Mouse (Mus musculus): ENCODE results near the gene Olfr749. TPM values are rescaled to one million over a fixed set of nuclear protein-coding genes. Genes with fewer than 3 reads are reported as not detected.

Olfr749 gene
- total and polyA plus RNA-seq, 3 experiments: not detected

DNA sequence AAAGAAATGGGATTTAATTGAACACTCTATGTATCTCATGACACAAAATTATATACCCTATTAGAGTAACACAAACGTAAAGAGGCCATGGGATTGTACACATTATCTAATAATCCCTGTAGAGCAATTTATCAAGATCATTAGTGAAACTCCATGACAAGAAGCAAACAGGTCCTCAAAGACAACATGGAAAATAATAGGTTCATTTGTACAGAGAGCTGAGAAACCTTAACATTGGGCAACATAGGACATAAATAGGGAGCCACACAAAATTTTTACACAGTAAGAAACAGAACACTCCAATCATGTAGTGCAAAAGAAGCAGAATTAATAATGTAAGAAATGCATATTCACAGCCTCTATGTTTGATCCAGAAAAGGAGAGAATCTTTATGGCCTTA lies 37.8 kb downstream of the Olfr749 start, which contains the start of gene Olfr748:
Gene Olfr748 (plus strand): TSS at position 301 of the 400 bp plus-strand sequence.
- H3K4me1 ChIP-seq (ENCODE audit: control insufficient read depth in 1 of 2, insufficient read depth in 2 of 2, low read length in 2 of 2): no peaks in the 10 kb centered on the region
- H3K79me2 ChIP-seq (ENCODE audit: control insufficient read depth, insufficient read depth, low read length, poor library complexity): no peaks in the 10 kb centered on the region
- no peak within 1 kb of the TSS for H3K9ac ChIP-seq (ENCODE audit: control insufficient read depth, low read depth, low read length, poor library complexity, severe bottlenecking)
- H3K9me3 ChIP-seq (replicated peaks; ENCODE audit: insufficient read depth, low read length): no peaks in the 10 kb centered on the region
- H3K27ac ChIP-seq (ENCODE audit: control insufficient read depth, low read depth, low read length): no peak within 1 kb of the TSS
- H3K4me3 ChIP-seq (ENCODE audit: control insufficient read depth in 1 of 2, insufficient read depth in 1 of 2, low read depth in 2 of 2, low read length in 2 of 2): no peak within 1 kb of the TSS
- H3K36me3 ChIP-seq (ENCODE audit: control insufficient read depth in 1 of 2, insufficient read depth in 2 of 2, low read length in 2 of 2): no peaks in the 10 kb centered on the region
- H3K27me3 ChIP-seq (ENCODE audit: control insufficient read depth in 1 of 2, insufficient read depth in 2 of 2, low read length in 2 of 2): no peaks in the 10 kb centered on the region
- no peak for DNase-seq (ENCODE audit: low read depth, low spot score)
- TF ChIP-seq USF1 (IDR thresholded peaks at IDR 0.05; ENCODE audit: low read depth, low read length) (no peak), HCFC1 (IDR thresholded peaks at IDR 0.05; ENCODE audit: low read depth, low read length) (no peak), MXI1 (IDR thresholded peaks at IDR 0.05; ENCODE audit: low read depth, low read length) (no peak), GATA1 (IDR thresholded peaks at IDR 0.05; ENCODE audit: low read depth, low read length) (no peak), MAFK (IDR thresholded peaks at IDR 0.05; ENCODE audit: borderline replicate concordance, low read depth, low read length) (no peak), USF2 (IDR thresholded peaks at IDR 0.05; ENCODE audit: borderline replicate concordance in 1 of 2, insufficient read depth in 1 of 2, low read depth in 1 of 2, low read length in 2 of 2) (no peak)

DNA sequence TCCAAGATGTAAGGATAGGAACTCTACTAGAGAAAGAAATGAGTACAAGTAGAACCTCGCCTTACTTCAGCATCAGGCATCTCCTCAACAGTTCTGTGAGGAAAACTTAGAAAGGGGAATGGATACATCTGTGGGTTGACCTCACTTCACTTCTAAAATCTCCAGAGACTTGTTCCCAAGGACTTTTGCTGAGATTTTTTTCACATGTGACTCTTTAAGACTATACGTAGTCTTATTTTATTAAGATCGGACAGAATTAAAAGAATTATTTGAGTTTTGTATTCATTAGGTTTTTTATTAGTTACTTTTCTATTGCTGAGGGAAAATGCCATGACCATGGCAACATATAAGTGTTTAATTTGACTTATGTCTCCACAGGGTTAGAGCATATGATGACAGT lies 51.8 kb downstream of the Olfr749 start, which contains the start of gene Olfr747:
Gene Olfr747 (minus strand): TSS at position 101 of the 400 bp plus-strand sequence.
- TF ChIP-seq MXI1 (IDR thresholded peaks at IDR 0.05; ENCODE audit: low read depth, low read length): no peak
- TF ChIP-seq BHLHE40 (IDR thresholded peaks at IDR 0.05; ENCODE audit: borderline replicate concordance, low read depth, low read length): no peak
- no peak for TF ChIP-seq NELFE (IDR thresholded peaks at IDR 0.05; ENCODE audit: low read depth, low read length)
- TF ChIP-seq TBP (IDR thresholded peaks at IDR 0.05; ENCODE audit: low read depth, low read length): no peak
- no peak for TF ChIP-seq SMC3 (IDR thresholded peaks at IDR 0.05; ENCODE audit: low read depth, low read length)
- no peak for TF ChIP-seq MAFK (IDR thresholded peaks at IDR 0.05; ENCODE audit: borderline replicate concordance, low read depth, low read length)
- TF ChIP-seq NRF1 (IDR thresholded peaks at IDR 0.05; ENCODE audit: insufficient read depth, low read depth, low read length, poor library complexity, severe bottlenecking): no peak
- TF ChIP-seq SIN3A (IDR thresholded peaks at IDR 0.05; ENCODE audit: low read length): no peak
- no peak for TF ChIP-seq MEF2A (IDR thresholded peaks at IDR 0.05; ENCODE audit: extremely low read depth, insufficient replicate concordance, low read depth, low read length, poor library complexity, severe bottlenecking)
- no peak for TF ChIP-seq MAZ (IDR thresholded peaks at IDR 0.05; ENCODE audit: low read depth, low read length)
- no peak for TF ChIP-seq ZKSCAN1 (IDR thresholded peaks at IDR 0.05; ENCODE audit: low read depth, low read length)
- TF ChIP-seq TAL1 (IDR thresholded peaks at IDR 0.05; ENCODE audit: low read length): no peak

More for the DNA sequence above, 51.8 kb downstream of the Olfr749 start, which contains the start of gene Olfr747:
- Histone ChIP-seq H3K36me3 (ENCODE audit: control insufficient read depth in 1 of 2, insufficient read depth in 2 of 2, low read length in 2 of 2) (no peaks in the 10 kb centered on the region), H3K79me2 (ENCODE audit: control insufficient read depth, insufficient read depth, low read length, poor library complexity) (no peaks in the 10 kb centered on the region), H3K4me1 (ENCODE audit: control insufficient read depth in 1 of 2, insufficient read depth in 2 of 2, low read length in 2 of 2) (no peaks in the 10 kb centered on the region), H3K9ac (ENCODE audit: control insufficient read depth, low read depth, low read length, poor library complexity, severe bottlenecking) (no peak within 1 kb of the TSS), H3K4me3 (ENCODE audit: control insufficient read depth in 1 of 2, insufficient read depth in 1 of 2, low read depth in 2 of 2, low read length in 2 of 2) (no peak within 1 kb of the TSS), H3K27ac (ENCODE audit: control insufficient read depth, low read depth, low read length) (no peak within 1 kb of the TSS), H3K9me3 (replicated peaks; ENCODE audit: insufficient read depth, low read length) (no peaks in the 10 kb centered on the region), H3K27me3 (ENCODE audit: control insufficient read depth in 1 of 2, insufficient read depth in 2 of 2, low read length in 2 of 2) (no peaks in the 10 kb centered on the region; a peak in 1 of 4 replicates)
- no peak for DNase-seq (ENCODE audit: low read depth, low spot score)

Other genes with a start within 250 kb of the Olfr749 start
- gene Olfr742, start 241.5 kb downstream of the Olfr749 start, total RNA-seq (2012; rRNA removed): not detected in 2 replicates
- not detected for gene Olfr742, start 241.5 kb downstream of the Olfr749 start, polyA plus RNA-seq (2012; ENCODE audit: insufficient read depth in 1 of 2, insufficient read length in 2 of 2, low read depth in 1 of 2, low replicate concordance in 2 of 2, missing spikeins in 1 of 2)
- gene Olfr743, start 223.3 kb downstream of the Olfr749 start, total RNA-seq (2012; rRNA removed): not detected in 2 replicates
- not detected for gene Olfr743, start 223.3 kb downstream of the Olfr749 start, polyA plus RNA-seq (2012; ENCODE audit: insufficient read depth in 1 of 2, insufficient read length in 2 of 2, low read depth in 1 of 2, low replicate concordance in 2 of 2, missing spikeins in 1 of 2)
- gene Olfr744, start 130.2 kb downstream of the Olfr749 start, total RNA-seq (2012; rRNA removed): not detected in 2 replicates
- gene Olfr744, start 130.2 kb downstream of the Olfr749 start, polyA plus RNA-seq (2012; ENCODE audit: insufficient read depth in 1 of 2, insufficient read length in 2 of 2, low read depth in 1 of 2, low replicate concordance in 2 of 2, missing spikeins in 1 of 2): not detected
- gene Olfr745, start 105.7 kb downstream of the Olfr749 start, total RNA-seq (2012; rRNA removed): not detected in 2 replicates
- not detected for gene Olfr745, start 105.7 kb downstream of the Olfr749 start, polyA plus RNA-seq (2012; ENCODE audit: insufficient read depth in 1 of 2, insufficient read length in 2 of 2, low read depth in 1 of 2, low replicate concordance in 2 of 2, missing spikeins in 1 of 2)
- gene Olfr746, start 98.0 kb downstream of the Olfr749 start, total RNA-seq (2012; rRNA removed): not detected in 2 replicates
- not detected for gene Olfr746, start 98.0 kb downstream of the Olfr749 start, polyA plus RNA-seq (2012; ENCODE audit: insufficient read depth in 1 of 2, insufficient read length in 2 of 2, low read depth in 1 of 2, low replicate concordance in 2 of 2, missing spikeins in 1 of 2)
- not detected in 2 replicates for gene Olfr747, start 51.9 kb downstream of the Olfr749 start, total RNA-seq (2012; rRNA removed)
- gene Olfr747, start 51.9 kb downstream of the Olfr749 start, polyA plus RNA-seq (2012; ENCODE audit: insufficient read depth in 1 of 2, insufficient read length in 2 of 2, low read depth in 1 of 2, low replicate concordance in 2 of 2, missing spikeins in 1 of 2): not detected
- gene Olfr748, start 37.7 kb downstream of the Olfr749 start, total RNA-seq (2012; rRNA removed): not detected in 2 replicates
- not detected for gene Olfr748, start 37.7 kb downstream of the Olfr749 start, polyA plus RNA-seq (2012; ENCODE audit: insufficient read depth in 1 of 2, insufficient read length in 2 of 2, low read depth in 1 of 2, low replicate concordance in 2 of 2, missing spikeins in 1 of 2)
- 22.7 and 24.2 TPM in 2 replicates for gene Ttc5, start 40.4 kb upstream of the Olfr749 start, total RNA-seq (2012; rRNA removed)
- 10 to 100 TPM in 1 of 2 experiments, not detected in 1; 28.1 TPM for gene Ttc5, start 40.4 kb upstream of the Olfr749 start, polyA plus RNA-seq (2012; ENCODE audit: insufficient read depth in 1 of 2, insufficient read length in 2 of 2, low read depth in 1 of 2, low replicate concordance in 2 of 2, missing spikeins in 1 of 2)
- gene Ccnb1ip1, start 62.6 kb upstream of the Olfr749 start, total RNA-seq (2012; rRNA removed): 23.3 and 28.3 TPM in 2 replicates
- 10 to 100 TPM in 1 of 2 experiments, not detected in 1; 27.6 TPM for gene Ccnb1ip1, start 62.6 kb upstream of the Olfr749 start, polyA plus RNA-seq (2012; ENCODE audit: insufficient read depth in 1 of 2, insufficient read length in 2 of 2, low read depth in 1 of 2, low replicate concordance in 2 of 2, missing spikeins in 1 of 2)
- gene Parp2, start 62.7 kb upstream of the Olfr749 start, total RNA-seq (2012; rRNA removed): 65.6 and 81.1 TPM in 2 replicates
- gene Parp2, start 62.7 kb upstream of the Olfr749 start, polyA plus RNA-seq (2012; ENCODE audit: insufficient read depth in 1 of 2, insufficient read length in 2 of 2, low read depth in 1 of 2, low replicate concordance in 2 of 2, missing spikeins in 1 of 2): 10 to 100 TPM in 1 of 2 experiments, not detected in 1; 83.2 TPM
- 19.5 and 36.8 TPM in 2 replicates for gene Tep1, start 125.5 kb upstream of the Olfr749 start, total RNA-seq (2012; rRNA removed)
- 10 to 100 TPM in 1 of 2 experiments, not detected in 1; 13.7 TPM for gene Tep1, start 125.5 kb upstream of the Olfr749 start, polyA plus RNA-seq (2012; ENCODE audit: insufficient read depth in 1 of 2, insufficient read length in 2 of 2, low read depth in 1 of 2, low replicate concordance in 2 of 2, missing spikeins in 1 of 2)
- not detected in 2 replicates for gene Klhl33, start 152.4 kb upstream of the Olfr749 start, total RNA-seq (2012; rRNA removed)
- gene Klhl33, start 152.4 kb upstream of the Olfr749 start, polyA plus RNA-seq (2012; ENCODE audit: insufficient read depth in 1 of 2, insufficient read length in 2 of 2, low read depth in 1 of 2, low replicate concordance in 2 of 2, missing spikeins in 1 of 2): under 1 TPM in 1 of 2 experiments, not detected in 1; 0.01 TPM
- gene Osgep, start 179.8 kb upstream of the Olfr749 start, total RNA-seq (2012; rRNA removed): 28.0 and 29.6 TPM in 2 replicates
- 10 to 100 TPM in 1 of 2 experiments, not detected in 1; 45.1 TPM for gene Osgep, start 179.8 kb upstream of the Olfr749 start, polyA plus RNA-seq (2012; ENCODE audit: insufficient read depth in 1 of 2, insufficient read length in 2 of 2, low read depth in 1 of 2, low replicate concordance in 2 of 2, missing spikeins in 1 of 2)
- gene Apex1, start 179.9 kb upstream of the Olfr749 start, total RNA-seq (2012; rRNA removed): 123 and 129 TPM in 2 replicates
- gene Apex1, start 179.9 kb upstream of the Olfr749 start, polyA plus RNA-seq (2012; ENCODE audit: insufficient read depth in 1 of 2, insufficient read length in 2 of 2, low read depth in 1 of 2, low replicate concordance in 2 of 2, missing spikeins in 1 of 2): 100 to 1,000 TPM in 1 of 2 experiments, not detected in 1; 155 TPM
- gene Pip4p1, start 185.8 kb upstream of the Olfr749 start, total RNA-seq (2012; rRNA removed): 10.5 and 12.2 TPM in 2 replicates
- gene Pip4p1, start 185.8 kb upstream of the Olfr749 start, polyA plus RNA-seq (2012; ENCODE audit: insufficient read depth in 1 of 2, insufficient read length in 2 of 2, low read depth in 1 of 2, low replicate concordance in 2 of 2, missing spikeins in 1 of 2): 10 to 100 TPM in 1 of 2 experiments, not detected in 1; 21.6 TPM
- 46.7 and 49.7 TPM in 2 replicates for gene Pnp, start 186.0 kb upstream of the Olfr749 start, total RNA-seq (2012; rRNA removed)
- gene Pnp, start 186.0 kb upstream of the Olfr749 start, polyA plus RNA-seq (2012; ENCODE audit: insufficient read depth in 1 of 2, insufficient read length in 2 of 2, low read depth in 1 of 2, low replicate concordance in 2 of 2, missing spikeins in 1 of 2): 100 to 1,000 TPM in 1 of 2 experiments, 10 to 100 TPM in 1; 36.2 to 302 TPM
- gene Gm49342, start 199.4 kb upstream of the Olfr749 start, total RNA-seq (2012; rRNA removed): 11.7 and 14.5 TPM in 2 replicates
- 10 to 100 TPM in 1 of 2 experiments, not detected in 1; 45.2 TPM for gene Gm49342, start 199.4 kb upstream of the Olfr749 start, polyA plus RNA-seq (2012; ENCODE audit: insufficient read depth in 1 of 2, insufficient read length in 2 of 2, low read depth in 1 of 2, low replicate concordance in 2 of 2, missing spikeins in 1 of 2)
- 0.65 and 0.85 TPM in 2 replicates for gene Pnp2, start 210.9 kb upstream of the Olfr749 start, total RNA-seq (2012; rRNA removed)
- gene Pnp2, start 210.9 kb upstream of the Olfr749 start, polyA plus RNA-seq (2012; ENCODE audit: insufficient read depth in 1 of 2, insufficient read length in 2 of 2, low read depth in 1 of 2, low replicate concordance in 2 of 2, missing spikeins in 1 of 2): 1 to 10 TPM in 1 of 2 experiments, not detected in 1; 1.7 TPM